Mouse (Mus musculus) mouse embryonic stem cell (cell line): ENCODE results near the gene Pex12.
"Not testable (repeated sequence)": the region's sequence is repeated elsewhere in the genome, so short reads cannot be mapped to it uniquely, and the experiment has no call there.

Experiments
- in situ Hi-C, 2 experiments: fragments of 300-500 bp; cut with MboI; formaldehyde crosslinking; loops; 1 replicate in 1 of 2; 3 replicates in 1 of 2; pipeline ENCODE4 v1.14.3; 2019 to 2020; ENCODE audit warnings: low sequenced_read_pairs in 2 of 2, low pct_unique_long_range_greater_than_20kb in 1 of 2, mixed read lengths in 1 of 2; ENCODE audit not compliant: unreplicated experiment in 1 of 2

The Pex12 gene

DNA sequence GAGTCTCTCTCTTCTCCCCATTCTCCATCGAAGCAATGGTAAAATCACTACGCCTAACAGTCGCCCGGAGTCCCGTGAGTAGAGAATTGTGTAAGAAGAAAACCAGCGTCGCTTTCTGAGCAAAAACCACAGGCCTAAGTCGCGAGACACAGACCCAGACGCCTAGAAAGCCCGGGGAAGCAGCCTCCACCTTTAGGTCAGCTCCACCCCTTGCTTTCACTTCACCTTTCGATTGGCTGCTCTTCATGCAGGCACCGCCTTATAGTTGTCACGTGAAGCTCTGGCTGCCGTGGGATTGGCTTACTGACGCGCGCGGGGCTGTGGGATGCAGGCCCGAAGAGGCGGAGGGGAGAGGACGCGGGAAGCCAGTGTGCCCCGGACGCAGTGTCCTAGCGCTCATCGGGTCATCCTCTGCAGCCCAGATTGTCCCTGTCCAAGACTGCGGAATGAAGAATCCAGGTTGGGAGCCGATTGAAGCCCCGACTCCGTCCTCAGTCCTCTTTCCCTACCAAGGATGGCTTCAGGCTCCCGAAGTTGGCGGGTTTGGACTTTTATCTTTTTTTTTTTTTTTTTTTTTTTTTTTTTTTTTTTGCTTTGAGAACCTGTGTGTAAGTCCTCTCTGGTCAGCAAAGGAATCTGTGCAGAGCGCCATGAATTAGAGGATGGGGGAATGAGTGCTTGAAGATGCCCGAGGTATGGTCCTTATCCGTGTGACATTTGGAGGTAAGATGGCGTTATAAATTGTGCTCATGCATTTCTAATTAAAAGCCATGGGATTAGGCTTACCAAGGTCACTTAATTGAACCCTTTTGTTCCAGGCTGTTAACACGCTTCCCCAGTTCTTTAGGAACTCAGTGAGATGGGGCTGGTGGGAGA is 10.8 kb downstream of the Pex12 start:
- in situ Hi-C loops = no loop called here

- in situ Hi-C loops = no loop called here
These were observed 12.8 kb downstream of the Pex12 start for GRCm38 (mm10) chr11:83289633-83290032.

- in situ Hi-C loops = no loop called here
These were observed 13.3 kb downstream of the Pex12 start for GRCm38 (mm10) chr11:83289036-83289435.

GRCm38 (mm10) chr11:83286566-83286965 is 15.8 kb downstream of the Pex12 start, which contains the start of gene Slfn14:
Gene Slfn14, minus strand, starts transcription at chr11:83286726.
- in situ Hi-C loops = no loop called here

DNA sequence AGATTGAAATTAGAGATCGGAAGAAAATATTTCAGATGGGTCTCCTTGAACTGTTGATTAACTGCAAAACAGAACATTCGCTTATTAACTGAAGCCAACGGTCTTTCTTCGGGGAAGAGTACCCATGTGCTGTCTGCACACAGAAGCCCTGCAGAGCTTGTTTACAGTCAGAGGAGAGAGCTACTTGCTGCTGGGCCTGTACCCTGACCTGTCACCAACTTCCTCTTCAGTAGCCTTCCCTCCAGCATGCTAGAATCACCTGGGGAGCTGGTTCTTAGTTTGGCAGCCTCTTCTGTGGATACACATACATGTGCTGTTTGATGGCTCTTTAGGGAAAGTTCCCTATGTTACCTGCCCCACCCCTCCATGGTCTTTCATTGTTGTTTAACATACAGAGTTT is 16.8 kb downstream of the Pex12 start:
- in situ Hi-C loops = no loop called here

- in situ Hi-C loops = no loop called here
These were observed 20.3 kb downstream of the Pex12 start for GRCm38 (mm10) chr11:83282084-83282483.

GRCm38 (mm10) chr11:83279691-83280090 is 22.7 kb downstream of the Pex12 start:
- in situ Hi-C loops = no loop called here

DNA sequence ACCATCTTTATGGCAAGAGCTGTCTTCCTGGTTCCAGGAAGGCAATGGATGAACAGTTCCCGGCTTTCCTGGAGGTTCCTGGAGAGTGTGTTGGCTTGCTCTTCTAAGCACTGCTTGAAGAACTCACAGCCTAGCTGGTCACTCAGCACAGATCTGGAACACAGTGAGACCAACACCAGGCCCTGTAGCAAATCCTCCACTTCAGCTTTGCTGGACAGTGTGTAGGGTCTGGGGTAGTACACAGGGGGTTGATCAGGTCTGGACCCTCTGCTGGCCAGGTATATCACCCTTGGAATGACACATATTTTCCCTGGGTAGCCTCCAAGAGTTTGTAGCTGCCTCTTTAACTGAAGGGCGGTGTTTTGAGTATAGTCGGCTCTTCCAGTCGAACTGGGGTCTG is 23.4 kb downstream of the Pex12 start:
- in situ Hi-C loops = no loop called here

GRCm38 (mm10) chr11:83276251-83276650 is 26.1 kb downstream of the Pex12 start:
- in situ Hi-C loops = no loop called here

- in situ Hi-C loops = no loop called here
These were observed 30.2 kb downstream of the Pex12 start for GRCm38 (mm10) chr11:83271951-83272843.

GRCm38 (mm10) chr11:83271151-83271950 is 31.0 kb downstream of the Pex12 start:
- in situ Hi-C loops = no loop called here

DNA sequence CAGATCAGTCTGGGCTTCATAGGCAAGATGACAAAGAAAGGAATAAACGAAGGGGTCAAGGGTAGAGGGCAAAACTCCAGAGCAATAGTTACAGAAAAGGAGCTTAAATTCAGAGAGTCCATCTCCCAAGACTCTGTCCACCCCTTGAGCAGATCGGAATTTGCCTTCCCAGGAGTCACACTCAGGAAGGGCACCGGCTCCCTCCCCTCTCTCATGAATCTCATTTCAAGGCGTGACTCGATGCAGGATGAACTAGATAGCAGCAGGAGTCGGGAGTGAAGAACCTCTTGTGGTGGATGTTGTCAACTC is 31.6 kb downstream of the Pex12 start:
- in situ Hi-C loops = no loop called here

DNA sequence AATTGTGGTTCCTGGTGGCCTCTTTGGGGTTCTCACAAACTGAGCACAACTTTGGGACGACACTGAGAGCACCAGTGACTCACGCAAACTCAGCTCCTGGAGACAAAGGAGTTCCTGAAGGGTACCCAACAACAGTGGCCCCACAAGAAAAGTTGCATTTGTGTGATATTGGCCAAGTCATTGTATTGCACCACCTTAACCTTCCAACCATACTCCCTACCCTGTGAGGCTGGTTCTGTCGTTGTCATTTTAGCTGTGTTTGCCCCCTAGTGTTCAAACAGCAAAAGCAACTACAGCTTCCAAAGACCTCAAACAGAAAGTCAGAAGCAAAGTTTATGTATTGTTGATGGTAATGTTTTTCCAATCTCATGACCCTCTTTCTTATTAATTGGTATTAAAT is 39.2 kb downstream of the Pex12 start:
- in situ Hi-C loops = no loop called here

GRCm38 (mm10) chr11:83262673-83263072 is 39.7 kb downstream of the Pex12 start:
- in situ Hi-C loops = no loop called here

GRCm38 (mm10) chr11:83257211-83257610 is 45.2 kb downstream of the Pex12 start:
- in situ Hi-C loops = not testable (repeated sequence)
